Mouse (Mus musculus) CH12.LX (cell line): ENCODE results near the gene Usp36. TPM values are rescaled to one million over a fixed set of nuclear protein-coding genes. Genes with fewer than 3 reads are reported as not detected.
A peak's percentile ranks its signal among the peaks of the same experiment; 100 is the strongest.

ENCODE experiments used
- DNase-seq: peaks from one replicate; pipeline ENCODE4 v3.0.0-alpha.2; 2013; ENCODE audit errors: extremely low read depth
- H3K27ac ChIP-seq: 2 replicates; pipeline ENCODE4 v1.5.1; 2012; ENCODE audit warnings: low read depth, mild to moderate bottlenecking, control low read depth, moderate library complexity; ENCODE audit not compliant: insufficient read depth
- H3K27me3 ChIP-seq: replicated peaks from 2 replicates; pipeline ENCODE3; 2012; ENCODE audit warnings: inconsistent platforms
- H3K36me3 ChIP-seq, 2 experiments: replicated peaks in 1 of 2; 2 replicates each; pipeline versions ENCODE3 to v1.6.1; 2012; ENCODE audit warnings: inconsistent platforms in 1 of 2, low read length in 1 of 2, mild to moderate bottlenecking in 1 of 2, mixed read lengths in 1 of 2, moderate library complexity in 1 of 2; ENCODE audit not compliant: control insufficient read depth in 1 of 2, insufficient read depth in 1 of 2
- H3K4me1 ChIP-seq, 2 experiments: 2 replicates each; pipeline ENCODE4 v1.6.1; 2012; ENCODE audit warnings: inconsistent platforms in 1 of 2, moderate library complexity in 1 of 2; ENCODE audit not compliant: insufficient read depth in 2 of 2, control insufficient read depth in 1 of 2
- H3K4me2 ChIP-seq: 2 replicates; pipeline ENCODE4 v1.6.1; 2012; ENCODE audit warnings: low read depth, mild to moderate bottlenecking, control low read depth; ENCODE audit not compliant: poor library complexity, insufficient read depth, severe bottlenecking
- H3K4me3 ChIP-seq, 3 experiments: fragments of 150-350 bp in 1 of 3; sonication (generic) in 1 of 3; replicated peaks in 1 of 3; 2 replicates each; pipeline versions ENCODE3 to v1.5.1; 2011 to 2012; ENCODE audit warnings: low read depth in 2 of 3, low read length in 2 of 3, mild to moderate bottlenecking in 2 of 3, moderate library complexity in 2 of 3, control low read depth in 1 of 3, improper control_type of control experiment in 1 of 3, inconsistent platforms in 1 of 3, mixed read lengths in 1 of 3; ENCODE audit not compliant: poor library complexity in 1 of 3
- H3K79me2 ChIP-seq: replicated peaks from 2 replicates; pipeline ENCODE4 v1.6.1; 2012; ENCODE audit warnings: mild to moderate bottlenecking, moderate library complexity; ENCODE audit not compliant: control insufficient read depth, poor library complexity, insufficient read depth, severe bottlenecking; ENCODE audit errors: extremely low read depth
- H3K9ac ChIP-seq: 2 replicates; pipeline ENCODE4 v1.6.1; 2012; ENCODE audit warnings: low read depth, mild to moderate bottlenecking, control low read depth, moderate library complexity; ENCODE audit not compliant: insufficient read depth
- H3K9me3 ChIP-seq: replicated peaks from 2 replicates; pipeline ENCODE3; 2012; ENCODE audit warnings: low read length, inconsistent platforms, mixed read lengths
- CHD1 ChIP-seq: IDR thresholded peaks from 2 replicates; pipeline ENCODE4 v1.6.1; 2012; ENCODE audit warnings: low read depth, low read length, improper control_type of control experiment, inconsistent platforms
- CTCF ChIP-seq, 2 experiments: IDR thresholded peaks in 1 of 2; conservative IDR thresholded peaks in 1 of 2; 2 replicates each; pipeline ENCODE4 v1.5.1; 2011 to 2012; ENCODE audit warnings: low read depth in 2 of 2, low read length in 2 of 2, improper control_type of control experiment in 1 of 2, inconsistent platforms in 1 of 2, mild to moderate bottlenecking in 1 of 2, moderate library complexity in 1 of 2
- E2F4 ChIP-seq: IDR thresholded peaks from 2 replicates; pipeline ENCODE4 v1.6.1; 2011; ENCODE audit warnings: low read depth, low read length, improper control_type of control experiment; ENCODE audit not compliant: insufficient replicate concordance
- ELF1 ChIP-seq: IDR thresholded peaks from 2 replicates; pipeline ENCODE4 v1.6.1; 2014; ENCODE audit warnings: low read depth, mild to moderate bottlenecking, inconsistent platforms, low read length, improper control_type of control experiment
- HCFC1 ChIP-seq: IDR thresholded peaks from 2 replicates; pipeline ENCODE4 v1.6.1; 2012; ENCODE audit warnings: low read depth, mild to moderate bottlenecking, inconsistent platforms, low read length, improper control_type of control experiment
- MAX ChIP-seq: IDR thresholded peaks from 2 replicates; pipeline ENCODE4 v1.6.1; 2011; ENCODE audit warnings: low read length, improper control_type of control experiment
- MEF2A ChIP-seq: IDR thresholded peaks from 2 replicates; pipeline ENCODE4 v1.6.1; 2014; ENCODE audit warnings: low read depth, mild to moderate bottlenecking, inconsistent platforms, low read length, improper control_type of control experiment, borderline replicate concordance
- MXI1 ChIP-seq: IDR thresholded peaks from 2 replicates; pipeline ENCODE4 v1.6.1; 2011; ENCODE audit warnings: mild to moderate bottlenecking, low read depth, low read length, improper control_type of control experiment
- MYC ChIP-seq: IDR thresholded peaks from 2 replicates; pipeline ENCODE4 v1.6.1; 2011; ENCODE audit warnings: low read depth, mild to moderate bottlenecking, improper control_type of control experiment, low read length
- NRF1 ChIP-seq: IDR thresholded peaks from 2 replicates; pipeline ENCODE4 v1.6.1; 2014; ENCODE audit warnings: low read depth, mild to moderate bottlenecking, inconsistent platforms, low read length, improper control_type of control experiment, moderate library complexity
- POLR2AphosphoS2 ChIP-seq: IDR thresholded peaks from 2 replicates; pipeline ENCODE4 v1.6.1; 2011; ENCODE audit warnings: low read depth, low read length, improper control_type of control experiment
- SIN3A ChIP-seq: IDR thresholded peaks from 2 replicates; pipeline ENCODE4 v1.6.1; 2012; ENCODE audit warnings: low read length, improper control_type of control experiment, inconsistent platforms
- TBP ChIP-seq: conservative IDR thresholded peaks from 2 replicates; pipeline ENCODE4 v1.6.1; 2011; ENCODE audit warnings: low read depth, low read length, improper control_type of control experiment
- UBTF ChIP-seq: IDR thresholded peaks from 2 replicates; pipeline ENCODE4 v1.6.1; 2012; ENCODE audit warnings: low read depth, mild to moderate bottlenecking, inconsistent platforms, low read length, improper control_type of control experiment, moderate library complexity
- USF1 ChIP-seq: IDR thresholded peaks from 2 replicates; pipeline ENCODE4 v1.6.1; 2014; ENCODE audit warnings: low read depth, mild to moderate bottlenecking, inconsistent platforms, low read length, improper control_type of control experiment
- ZC3H11A ChIP-seq: IDR thresholded peaks from 2 replicates; pipeline ENCODE4 v1.6.1; 2012; ENCODE audit warnings: low read depth, mild to moderate bottlenecking, inconsistent platforms, low read length, improper control_type of control experiment
- ZNF384 ChIP-seq: IDR thresholded peaks from 2 replicates; pipeline ENCODE4 v1.6.1; 2012; ENCODE audit warnings: low read depth, low read length, improper control_type of control experiment, inconsistent platforms
- dilution Hi-C: fragments of 300-500 bp; cut with MboI; formaldehyde crosslinking; loops from 2 replicates; pipeline ENCODE4 v1.14.3; 2020; ENCODE audit warnings: low sequenced_read_pairs; ENCODE audit not compliant: extremely low pct_unique_long_range_greater_than_20kb, extremely low pct_ligation_motif_present
- in situ Hi-C: fragments of 300-500 bp; cut with MboI; formaldehyde crosslinking; loops from 3 replicates; pipeline ENCODE4 v1.14.3; 2019; ENCODE audit warnings: low sequenced_read_pairs, low pct_ligation_motif_present, low pct_unique_long_range_greater_than_20kb, mixed read lengths
- polyA plus RNA-seq: library from polyadenylated mRNA; unstranded; fragments of >175 nt; gene quantifications from 2 replicates; pipeline ENCODE4 v1.2.1, GENCODE M21; 2012; ENCODE audit warnings: low read depth; ENCODE audit not compliant: insufficient read length
- total RNA-seq, 2 experiments: library from RNA; depleted of rRNA; stranded (reverse); fragments of 300-350 nt in 1 of 2; fragments of >200 nt in 1 of 2; gene quantifications; 2 replicates each; pipeline ENCODE4 v1.2.3; 2012 to 2014

The Usp36 gene
- total and polyA plus RNA-seq, 3 experiments = 10.7 to 42.6 (median 19.5) TPM

- no peak for TF ChIP-seq CTCF (conservative IDR thresholded peaks at IDR 0.05 in 1 of 2, IDR thresholded peaks at IDR 0.05 in 1 of 2; ENCODE audit: low read depth in 2 of 2, low read length in 2 of 2)
- 0 out of 2 replicates have a peak, but pooled peaks have one; percentile 10 for TF ChIP-seq SIN3A
- H3K79me2 ChIP-seq = peaks cover 31% of the 10 kb centered on the region
- in situ Hi-C loops = no loop called here
- H3K9me3 ChIP-seq = no peaks in the 10 kb centered on the region
- H3K36me3 ChIP-seq = peaks cover 45 to 56% of the 10 kb centered on the region in 2 experiments
- no peak overlapping the region for H3K27ac ChIP-seq
- H3K27me3 ChIP-seq = peaks cover 5% of the 10 kb centered on the region
- dilution Hi-C loops = no loop called here
- H3K4me2 ChIP-seq = no peak overlapping the region
- H3K4me3 ChIP-seq = no peak overlapping the region
- no peak for DNase-seq
- H3K9ac ChIP-seq = no peak overlapping the region
- peaks cover 2 to 25% of the 10 kb centered on the region in 2 experiments; a peak in 3 of 4 replicates for H3K4me1 ChIP-seq
Measured at GRCm38 (mm10) chr11:118287573-118287972, 2.5 kb downstream of the Usp36 start.

GRCm38 (mm10) chr11:118286434-118286833 lies 3.6 kb downstream of the Usp36 start:
- no peak for DNase-seq
- TF ChIP-seq ZNF384 (no peak), HCFC1 (no peak), POLR2AphosphoS2 (no peak), CHD1 (no peak), E2F4 (no peak), MXI1 (no peak), USF1 (no peak), ELF1 (no peak), NRF1 (no peak), TBP (no peak), MYC (no peak), MEF2A (no peak), ZC3H11A (no peak), MAX (no peak), UBTF (no peak)
- Histone ChIP-seq H3K27ac (no peak overlapping the region), H3K4me1 (peaks cover 2 to 25% of the 10 kb centered on the region in 2 experiments; a peak in 3 of 4 replicates), H3K27me3 (no peaks in the 10 kb centered on the region), H3K9ac (no peak overlapping the region), H3K4me3 (no peak overlapping the region), H3K79me2 (peaks cover 31% of the 10 kb centered on the region), H3K9me3 (no peaks in the 10 kb centered on the region), H3K4me2 (no peak overlapping the region), H3K36me3 (peaks cover 55 to 67% of the 10 kb centered on the region in 2 experiments)
- dilution Hi-C loops (no loop called here), in situ Hi-C loops (no loop called here)
